Mouse (Mus musculus): ENCODE results near the gene Fhl3.
"Not testable (repeated sequence)": the region's sequence is repeated elsewhere in the genome, so short reads cannot be mapped to it uniquely, and the experiment has no call there.

The Fhl3 gene

GRCm38 (mm10) chr4:124708518-124709477 lies 8.3 kb downstream of the Fhl3 start:
- no peak for DNase-seq (ENCODE audit: low read depth, low spot score)

DNA sequence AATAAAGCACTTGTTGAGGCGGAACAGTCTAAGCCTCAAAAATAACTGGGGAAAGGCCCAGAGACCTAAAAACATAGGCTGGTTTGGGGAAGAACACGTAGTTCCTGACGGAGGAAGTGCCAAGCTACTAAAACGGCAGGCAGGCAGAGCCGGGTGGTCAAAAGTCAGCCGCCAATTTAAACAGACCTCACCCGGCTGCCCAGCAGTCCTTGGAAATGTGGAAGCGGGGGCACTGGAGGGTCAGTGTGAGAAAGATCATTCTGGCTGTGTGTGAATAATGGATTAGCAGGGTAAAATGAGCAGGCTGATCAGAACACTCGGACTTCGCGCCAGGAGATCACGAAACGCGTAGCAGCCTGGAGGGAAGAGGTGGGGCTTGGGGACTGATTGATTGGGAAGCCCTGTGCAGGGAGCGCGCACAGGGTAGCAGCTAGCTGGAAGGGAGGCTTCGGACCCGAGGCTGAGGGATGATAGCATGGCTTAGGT lies 9.5 kb downstream of the Fhl3 start:
- DNase-seq (ENCODE audit: low read depth, low spot score) = no peak

DNA sequence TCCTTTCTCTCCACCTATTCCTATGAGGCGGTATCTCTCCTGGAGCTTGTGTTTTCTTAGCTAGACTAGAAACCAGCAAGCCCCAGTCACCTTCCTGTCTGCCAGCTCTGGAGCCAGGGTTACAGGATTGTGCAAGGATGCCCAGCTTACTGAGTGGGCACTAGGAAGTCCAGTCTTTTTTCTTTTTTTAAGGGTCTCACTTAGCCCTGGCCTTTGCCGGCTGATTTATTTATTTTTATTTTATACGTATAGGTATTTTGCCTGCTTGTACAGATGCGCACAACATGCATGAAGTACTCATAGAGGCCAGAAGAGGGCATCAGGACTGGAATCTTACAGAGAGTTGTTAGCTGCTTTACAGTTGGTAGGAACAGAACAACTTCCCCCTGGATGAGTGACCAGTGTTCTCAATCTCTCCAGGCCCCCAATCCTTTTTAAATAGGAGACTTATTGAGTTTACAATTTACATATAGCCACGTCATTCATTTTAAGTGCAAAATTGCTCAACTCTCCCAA lies 10.3 kb downstream of the Fhl3 start:
- no peak for DNase-seq (ENCODE audit: low read depth, low spot score)

- no peak for DNase-seq (ENCODE audit: low read depth, low spot score)
Observed at GRCm38 (mm10) chr4:124712618-124713017, 12.1 kb downstream of the Fhl3 start.

DNA sequence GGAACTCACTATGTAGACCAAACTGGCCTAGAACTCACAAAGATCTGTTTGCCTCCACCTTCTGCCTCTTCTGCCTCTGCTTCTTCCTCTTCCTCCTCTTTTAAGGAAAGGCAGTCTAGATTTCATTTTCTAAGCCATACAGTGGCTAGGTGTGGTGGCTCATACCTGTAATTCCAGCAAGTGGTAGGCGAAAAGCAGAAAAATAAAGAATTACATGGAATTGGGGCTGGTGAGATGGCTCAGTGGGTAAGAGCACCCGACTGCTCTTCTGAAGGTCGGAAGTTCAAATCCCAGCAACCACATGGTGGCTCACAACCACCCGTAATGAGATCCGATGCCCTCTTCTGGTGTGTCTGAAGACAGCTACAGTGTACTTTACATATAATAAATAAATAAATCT lies 13.3 kb downstream of the Fhl3 start:
- not testable (repeated sequence) for DNase-seq (ENCODE audit: low read depth, low spot score)

DNA sequence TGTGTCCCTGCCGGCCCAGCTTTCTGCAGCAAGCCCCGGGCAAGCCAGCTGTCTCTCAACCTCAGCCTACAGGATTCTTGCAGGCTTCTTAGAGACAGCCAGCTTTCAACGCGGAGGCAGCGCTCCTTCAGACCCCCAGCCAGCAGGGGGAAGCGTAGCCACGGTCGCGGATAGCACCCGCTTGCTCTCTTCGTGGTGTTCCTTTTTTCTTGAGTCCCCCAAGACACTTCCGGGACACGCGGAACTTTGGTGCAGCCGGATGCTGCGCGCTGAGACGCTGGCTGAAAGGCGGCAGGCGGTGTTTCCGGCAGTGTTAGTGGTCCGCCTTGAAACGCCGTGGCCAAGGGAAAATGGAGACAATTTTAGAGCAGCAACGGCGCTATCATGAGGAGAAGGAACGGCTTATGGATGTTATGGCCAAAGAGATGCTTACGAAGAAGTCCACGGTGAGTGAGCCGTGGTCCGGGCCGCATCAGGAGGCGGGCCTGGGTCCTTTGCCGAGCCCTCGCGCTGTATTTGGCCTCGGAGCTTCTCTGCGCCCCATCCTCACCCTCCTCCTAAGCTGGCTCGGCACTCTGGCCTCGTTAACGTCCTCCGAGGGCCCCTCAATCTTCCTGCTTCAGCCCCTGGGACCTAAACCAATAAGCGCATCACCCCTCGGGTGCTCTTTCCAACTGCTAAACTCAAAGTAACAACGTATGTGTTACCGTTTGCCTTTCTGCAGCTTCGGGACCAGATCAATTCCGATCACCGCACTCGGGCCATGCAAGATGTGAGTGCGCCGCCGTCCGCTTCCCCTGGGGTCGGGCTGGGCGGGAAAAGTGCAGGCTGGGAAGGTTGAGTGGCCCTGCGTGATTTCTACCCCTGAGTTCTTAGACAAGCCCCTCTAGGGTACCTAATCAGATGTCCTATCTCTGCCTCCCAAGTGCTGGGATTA lies 14.3 kb downstream of the Fhl3 start, which contains the start of gene Sf3a3:
Gene Sf3a3, plus strand, starts transcription at position 232 of the 937 bp plus-strand sequence.
- DNase-seq (ENCODE audit: low read depth, low spot score) = peak; percentile 91

- no peak for DNase-seq (ENCODE audit: low read depth, low spot score)
Observed at GRCm38 (mm10) chr4:124719101-124719500, 18.6 kb downstream of the Fhl3 start.

GRCm38 (mm10) chr4:124726121-124726520 lies 25.6 kb downstream of the Fhl3 start:
- DNase-seq (ENCODE audit: low read depth, low spot score) = no peak

- no peak for DNase-seq (ENCODE audit: low read depth, low spot score)
Observed at GRCm38 (mm10) chr4:124736952-124737351, 36.5 kb downstream of the Fhl3 start.

- no peak for DNase-seq (ENCODE audit: low read depth, low spot score)
Observed at GRCm38 (mm10) chr4:124737486-124737885, 37.0 kb downstream of the Fhl3 start.

DNA sequence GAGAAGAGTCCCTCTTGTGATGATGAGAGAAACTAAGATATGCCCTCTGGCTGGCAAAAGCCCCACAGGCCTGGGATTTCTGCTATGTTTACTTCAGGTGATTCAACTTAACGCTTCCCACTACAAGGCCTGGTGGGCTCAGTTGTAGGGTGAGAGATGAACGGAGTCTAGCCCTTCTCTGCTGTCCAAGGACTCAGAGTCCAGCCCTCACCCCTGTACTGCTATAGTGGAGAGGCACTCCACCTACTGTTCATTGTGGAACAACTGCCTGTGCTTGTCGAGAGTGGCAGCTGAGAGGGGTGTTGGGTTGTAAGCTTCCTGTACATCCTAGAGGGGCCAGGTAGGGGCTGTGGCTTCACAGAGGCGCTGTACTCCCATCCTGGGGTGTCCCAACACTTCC lies 37.5 kb downstream of the Fhl3 start:
- no peak for DNase-seq (ENCODE audit: low read depth, low spot score)

DNA sequence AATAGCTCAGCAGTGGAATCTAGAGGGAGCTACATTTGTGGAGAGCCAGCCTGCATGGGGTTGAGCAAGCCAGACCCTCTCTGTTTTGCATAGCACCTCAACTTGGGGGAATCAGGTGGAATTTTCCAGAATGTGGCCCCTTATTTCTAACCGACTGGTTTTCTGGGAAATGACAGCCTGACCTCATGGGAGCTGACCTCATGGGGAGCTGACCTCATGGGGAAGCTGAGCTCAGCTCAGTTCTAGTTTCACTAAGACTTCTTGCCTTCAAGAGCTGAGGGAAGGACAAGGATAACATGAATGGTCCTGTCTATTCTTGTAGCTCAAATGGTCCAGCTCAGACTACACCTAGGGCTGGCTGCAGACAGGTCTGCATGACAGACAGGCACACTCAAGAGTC lies 38.3 kb downstream of the Fhl3 start:
- no peak for DNase-seq (ENCODE audit: low read depth, low spot score)

DNA sequence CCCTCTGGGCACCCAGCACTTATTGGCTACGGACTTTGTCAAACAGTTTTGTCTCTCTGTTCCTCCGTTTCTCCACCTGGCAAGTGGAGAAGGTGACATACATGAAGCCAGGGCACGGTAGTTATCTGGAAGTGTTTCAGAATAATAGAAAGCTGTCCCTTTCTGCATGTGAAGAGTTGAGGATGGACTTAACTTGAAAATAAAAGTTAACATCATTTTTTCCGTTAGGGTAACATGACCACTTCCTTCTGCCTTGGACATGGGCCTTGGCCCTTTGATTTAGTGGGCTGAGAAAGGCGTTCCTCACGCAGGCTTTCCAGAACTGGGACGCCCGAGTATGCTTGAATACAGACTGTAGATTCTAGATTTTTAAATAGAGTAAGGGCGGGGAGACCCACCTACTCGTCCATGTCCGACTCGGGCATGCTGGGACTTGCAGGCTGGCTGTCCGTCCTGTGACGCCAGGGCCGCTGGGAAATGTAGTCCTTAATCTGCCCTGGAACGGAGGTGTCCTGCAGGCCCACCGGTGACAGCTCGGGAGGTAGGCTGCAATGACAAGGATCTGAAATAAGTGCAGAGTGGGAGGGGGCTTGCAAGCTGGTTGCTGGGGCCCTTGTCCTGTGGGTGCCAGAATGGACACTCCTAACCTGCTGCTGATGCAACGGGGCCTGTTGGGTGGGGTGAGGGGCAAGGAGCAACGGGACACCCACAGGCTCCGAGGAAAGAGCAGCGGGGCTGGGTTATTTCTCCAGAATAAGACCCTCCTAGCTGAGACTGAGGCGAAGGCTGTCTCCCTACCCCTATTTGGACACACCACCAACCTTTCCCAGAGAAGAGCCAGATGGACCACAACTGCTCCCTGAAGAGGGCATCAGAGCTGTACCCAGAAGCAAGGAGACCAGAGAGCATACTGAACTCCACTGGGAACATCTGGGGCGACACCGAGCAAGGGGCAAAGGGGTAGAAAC lies 41.2 kb downstream of the Fhl3 start, which contains the start of gene Inpp5b:
Gene Inpp5b, plus strand, starts transcription at position 475 of the 968 bp plus-strand sequence.
- DNase-seq (ENCODE audit: low read depth, low spot score) = peak; percentile 57

DNA sequence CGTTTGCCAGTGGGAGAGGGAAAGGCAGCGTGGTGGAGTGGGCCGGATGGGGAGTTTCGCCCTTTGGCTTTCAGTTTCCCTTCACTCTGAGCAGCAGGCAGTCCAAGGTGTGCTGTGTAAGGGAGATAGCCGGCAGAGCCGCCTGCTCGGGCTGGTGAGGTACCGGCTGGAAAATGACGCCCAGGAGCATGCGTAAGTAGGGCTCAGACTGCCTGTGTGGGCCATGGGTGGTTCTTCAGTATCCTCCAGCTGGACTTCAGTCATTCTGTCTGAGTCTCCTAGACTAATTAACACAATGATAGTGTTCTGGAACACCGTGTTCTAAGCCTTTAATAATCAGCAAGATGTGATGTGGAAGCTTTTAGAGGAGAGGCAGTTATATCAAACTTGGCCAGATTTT lies 42.3 kb downstream of the Fhl3 start:
- DNase-seq (ENCODE audit: low read depth, low spot score) = no peak

DNA sequence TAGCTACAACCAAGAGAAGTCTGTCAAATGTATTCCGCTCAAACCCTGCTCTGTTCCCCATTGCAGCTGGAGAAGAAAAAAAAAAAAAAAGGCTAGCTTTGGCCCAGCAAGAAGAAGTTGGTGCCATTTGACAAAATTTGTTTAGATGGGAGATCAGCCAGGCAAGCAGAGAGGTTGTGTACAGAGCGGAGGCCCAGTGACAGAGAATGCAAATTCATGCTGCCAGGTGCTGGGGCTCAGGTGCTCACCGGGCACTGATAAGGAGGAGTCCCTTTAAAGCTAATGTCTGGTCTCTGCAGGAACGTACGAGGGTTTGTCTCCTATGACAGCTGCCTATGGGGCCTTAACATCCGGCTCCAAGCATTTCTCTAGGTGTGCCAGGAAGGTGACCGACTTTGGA lies 46.1 kb downstream of the Fhl3 start:
- DNase-seq (ENCODE audit: low read depth, low spot score) = no peak

GRCm38 (mm10) chr4:124747851-124748250 lies 47.4 kb downstream of the Fhl3 start:
- DNase-seq (ENCODE audit: low read depth, low spot score) = no peak

DNA sequence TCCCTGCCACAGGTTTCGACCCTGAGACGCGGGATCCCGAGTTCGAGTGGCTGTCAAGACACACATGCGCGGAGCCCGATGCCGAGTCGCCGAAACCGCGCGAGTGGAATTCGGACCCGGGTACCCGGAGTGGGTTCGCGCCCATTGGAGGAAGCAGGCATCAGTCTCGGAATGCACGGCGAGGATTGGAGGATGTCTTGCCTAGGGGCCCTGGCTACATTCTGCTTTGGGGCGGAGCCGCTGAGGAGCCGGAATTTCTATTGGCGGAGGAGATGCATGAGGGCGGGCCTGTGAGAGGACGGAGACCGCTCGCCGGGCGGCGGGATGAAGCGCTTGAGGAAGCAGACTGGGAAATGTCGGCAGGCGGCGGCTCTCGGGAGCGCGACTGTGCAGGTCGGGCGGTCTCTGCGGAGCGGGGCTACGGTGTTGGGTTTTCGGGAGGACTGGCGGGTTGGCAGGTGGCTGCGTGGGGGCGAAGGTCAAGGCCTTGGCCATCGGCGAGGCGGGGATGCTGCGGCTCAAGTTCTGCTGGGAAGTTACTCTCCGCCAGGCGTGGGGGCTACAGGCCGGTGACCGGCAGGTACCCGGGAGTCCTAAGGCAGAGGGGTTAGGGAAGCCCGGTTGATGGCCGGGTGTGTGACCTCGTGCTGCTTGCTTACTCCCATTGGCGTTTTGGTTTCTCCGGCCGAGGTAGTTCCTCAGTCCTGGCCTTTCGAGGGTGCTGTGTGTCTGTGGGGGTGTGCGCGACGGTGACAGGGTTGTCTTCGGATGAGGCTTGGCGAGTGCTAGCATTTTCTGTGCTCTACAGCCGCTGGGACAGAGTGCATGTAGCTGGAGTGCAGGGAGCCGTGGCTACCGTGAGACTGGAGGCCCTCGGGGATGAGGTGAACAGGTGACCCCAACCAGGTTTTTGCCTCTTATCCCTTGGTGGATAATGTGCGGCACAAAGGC lies 51.1 kb downstream of the Fhl3 start:
- DNase-seq (ENCODE audit: low read depth, low spot score) = peak; percentile 95

GRCm38 (mm10) chr4:124752281-124753199 lies 52.0 kb downstream of the Fhl3 start:
- DNase-seq (ENCODE audit: low read depth, low spot score) = no peak
